Mouse (Mus musculus) CH12F3 (cell line): ENCODE data around the gene Wfdc3.

Source experiments
- in situ Hi-C: fragments of 300-500 bp; cut with MboI; formaldehyde crosslinking; loops from 2 replicates; pipeline ENCODE4 v1.14.3; 2020; ENCODE audit warnings: low sequenced_read_pairs

Wfdc3 gene

GRCm38 (mm10) chr2:164745843-164746479, at the start of gene Wfdc3, which contains the start of gene Dnttip1:
TSS of gene Wfdc3 (minus strand) at chr2:164745931.
TSS of gene Dnttip1 (plus strand) at chr2:164745983.
- in situ Hi-C loops = no loop called here

- in situ Hi-C loops = no loop called here
Observed at GRCm38 (mm10) chr2:164794293-164794692, 48.6 kb upstream of the Wfdc3 start.

- in situ Hi-C loops = no loop called here
Observed at GRCm38 (mm10) chr2:164793772-164794171, 48.0 kb upstream of the Wfdc3 start.

- in situ Hi-C loops = no loop called here
Observed at GRCm38 (mm10) chr2:164793236-164793635, 47.5 kb upstream of the Wfdc3 start.

GRCm38 (mm10) chr2:164792400-164793190, 46.9 kb upstream of the Wfdc3 start:
- in situ Hi-C loops = no loop called here

- in situ Hi-C loops = no loop called here
Observed at GRCm38 (mm10) chr2:164791841-164792261, 46.1 kb upstream of the Wfdc3 start.

GRCm38 (mm10) chr2:164790451-164790850, 44.7 kb upstream of the Wfdc3 start:
- in situ Hi-C loops = no loop called here

- in situ Hi-C loops = no loop called here
Observed at GRCm38 (mm10) chr2:164788411-164788810, 42.7 kb upstream of the Wfdc3 start.

- in situ Hi-C loops = no loop called here
Observed at GRCm38 (mm10) chr2:164787779-164788178, 42.0 kb upstream of the Wfdc3 start.

GRCm38 (mm10) chr2:164787032-164787431, 41.3 kb upstream of the Wfdc3 start:
- in situ Hi-C loops = no loop called here

- in situ Hi-C loops = no loop called here
Observed at GRCm38 (mm10) chr2:164786388-164786885, 40.7 kb upstream of the Wfdc3 start.

- in situ Hi-C loops = no loop called here
Observed at GRCm38 (mm10) chr2:164785481-164786387, 40.0 kb upstream of the Wfdc3 start, which contains the start of gene Snx21. TSS of gene Snx21 (plus strand) at chr2:164785823.

- in situ Hi-C loops = no loop called here
Observed at GRCm38 (mm10) chr2:164784869-164785420, 39.2 kb upstream of the Wfdc3 start.

- in situ Hi-C loops = no loop called here
Observed at GRCm38 (mm10) chr2:164783926-164784581, 38.3 kb upstream of the Wfdc3 start.

GRCm38 (mm10) chr2:164781876-164782275, 36.1 kb upstream of the Wfdc3 start:
- in situ Hi-C loops = no loop called here

- in situ Hi-C loops = no loop called here
Observed at GRCm38 (mm10) chr2:164779481-164780086, 33.9 kb upstream of the Wfdc3 start, which contains the start of gene Tnnc2. TSS of gene Tnnc2 (minus strand) at chr2:164779967.

GRCm38 (mm10) chr2:164778809-164779208, 33.1 kb upstream of the Wfdc3 start:
- in situ Hi-C loops = no loop called here

- in situ Hi-C loops = no loop called here
Observed at GRCm38 (mm10) chr2:164778015-164778287, 32.2 kb upstream of the Wfdc3 start.

- in situ Hi-C loops = no loop called here
Observed at GRCm38 (mm10) chr2:164777246-164778014, 31.7 kb upstream of the Wfdc3 start.
